Mouse (Mus musculus) spleen, adult 2 months (tissue): ENCODE measurements around the gene Wbp4.

ENCODE experiments used
- CTCF ChIP-seq: fragments of 200-500 bp; IDR thresholded peaks from 2 replicates; pipeline ENCODE4 v1.5.1; 2011; ENCODE audit warnings: mild to moderate bottlenecking, inconsistent platforms; ENCODE audit not compliant: insufficient read depth, insufficient read length, insufficient replicate concordance; ENCODE audit errors: extremely low read depth
- POLR2A ChIP-seq: fragments of 200-500 bp; IDR thresholded peaks from 2 replicates; pipeline ENCODE4 v1.6.1; 2011; ENCODE audit warnings: low read depth, low read length, inconsistent platforms

- TF ChIP-seq CTCF = no peak
- TF ChIP-seq POLR2A = no peak
These were observed 5.3 kb upstream of the Wbp4 start for GRCm38 (mm10) chr14:79486617-79486992.
